Mouse (Mus musculus): ENCODE measurements at regions not wholly inside any gene's neighbourhood (a gene's known extent, or its start where the extent isn't known, plus 50 kb on each side); places are given as distances from the start of the nearest gene placed in this dataset.

GRCm38 (mm10) chr14:86335284-86335683 is 805.8 kb downstream of the Diaph3 start:
- TF ChIP-seq CHD2 (IDR thresholded peaks at IDR 0.05; ENCODE audit: low read length): no peak
- no peak for TF ChIP-seq USF1 (IDR thresholded peaks at IDR 0.05; ENCODE audit: low read depth, low read length)
- TF ChIP-seq CTCF (IDR thresholded peaks at IDR 0.05 in 2 of 3, conservative IDR thresholded peaks at IDR 0.05 in 1 of 3; ENCODE audit: control insufficient read depth in 1 of 3, insufficient read depth in 1 of 3, low read depth in 2 of 3, low read length in 3 of 3, poor library complexity in 1 of 3, severe bottlenecking in 1 of 3): no peak
- TF ChIP-seq MAFK (IDR thresholded peaks at IDR 0.05; ENCODE audit: borderline replicate concordance, low read depth, low read length): no peak
- no peak for TF ChIP-seq GATA1 (IDR thresholded peaks at IDR 0.05; ENCODE audit: low read depth, low read length)
- no peak for TF ChIP-seq ZKSCAN1 (IDR thresholded peaks at IDR 0.05; ENCODE audit: low read depth, low read length)

All from MEL (cell line).